Mouse (Mus musculus) neural tube, embryonic 11.5 days (tissue): ENCODE measurements at regions not wholly inside any gene's neighbourhood (a gene's known extent, or its start where the extent isn't known, plus 50 kb on each side); places are given as distances from the start of the nearest gene placed in this dataset.

Experiments used
- ATAC-seq: fragments of 200-750 bp; cut with Nextera tagmentation; 2 replicates; pipeline ENCODE4 v1.8.0; 2017; ENCODE audit warnings: moderate number of reproducible peaks, mild to moderate bottlenecking, moderate TSS enrichment, moderate library complexity; ENCODE audit not compliant: insufficient read depth, low FRiP score, low TSS enrichment
- DNase-seq: peaks from one replicate; pipeline ENCODE4 v3.0.0-alpha.2; 2015; ENCODE audit warnings: low spot score
- H3K27ac ChIP-seq: fragments of 300-500 bp; sonication (generic); 2 replicates; pipeline ENCODE4 v1.5.1; 2014; ENCODE audit warnings: low read depth, mild to moderate bottlenecking, low read length
- H3K27me3 ChIP-seq: fragments of 300-500 bp; sonication (generic); 2 replicates; pipeline ENCODE4 v1.6.1; 2014; ENCODE audit warnings: mild to moderate bottlenecking, low read length, mixed read lengths; ENCODE audit not compliant: control insufficient read depth, insufficient read depth
- H3K36me3 ChIP-seq: fragments of 300-500 bp; sonication (generic); 2 replicates; pipeline ENCODE4 v1.6.1; 2014; ENCODE audit warnings: mild to moderate bottlenecking, low read length, moderate library complexity, mixed read lengths; ENCODE audit not compliant: control insufficient read depth, insufficient read depth
- H3K4me1 ChIP-seq: fragments of 300-500 bp; sonication (generic); 2 replicates; pipeline ENCODE4 v1.6.1; 2014; ENCODE audit warnings: low read length, mixed read lengths; ENCODE audit not compliant: control insufficient read depth, insufficient read depth
- H3K4me2 ChIP-seq: fragments of 300-500 bp; sonication (generic); 2 replicates; pipeline ENCODE4 v1.6.1; 2014; ENCODE audit warnings: low read depth, mild to moderate bottlenecking, moderate library complexity
- H3K4me3 ChIP-seq: fragments of 300-500 bp; sonication (generic); 2 replicates; pipeline ENCODE4 v1.5.1; 2014; ENCODE audit warnings: low read depth, low read length
- H3K9ac ChIP-seq: fragments of 300-500 bp; sonication (generic); 2 replicates; pipeline ENCODE4 v1.6.1; 2014; ENCODE audit warnings: mild to moderate bottlenecking, low read length
- H3K9me3 ChIP-seq: fragments of 300-500 bp; sonication (generic); 2 replicates; pipeline ENCODE4 v1.6.1; 2016; ENCODE audit warnings: low read length; ENCODE audit not compliant: control insufficient read depth
- WGBS: fragments of 180-500 bp; shearing (Covaris S2); extraction: QIAGEN DNeasy Blood & Tissue Kit; methylation state at CpG from one replicate; pipeline ENCODE4 v1.1.7; 2014; 5-methylcytosine and 5-hydroxymethylcytosine counted together

DNA sequence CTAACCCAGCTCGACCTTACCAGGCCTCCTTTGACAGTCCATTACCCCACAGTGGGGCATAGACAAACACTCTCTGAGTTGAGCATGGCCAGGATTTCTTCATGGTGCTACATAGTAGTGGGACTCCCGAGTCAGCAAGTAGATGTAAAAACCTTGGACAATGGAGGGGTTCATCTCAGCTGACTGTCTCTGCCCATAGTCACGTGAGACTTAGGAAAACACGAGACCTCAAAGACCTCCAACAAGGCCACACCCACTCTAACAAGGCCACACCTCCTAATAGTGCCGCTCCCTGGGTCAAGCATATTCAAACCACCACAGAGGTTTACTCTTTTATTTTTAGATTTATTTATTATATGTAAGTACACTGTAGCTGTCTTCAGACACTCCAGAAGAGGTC, 52.5 kb upstream of the Cldn24 start:
- Histone ChIP-seq H3K4me2 (no peak overlapping the region), H3K4me3 (no peak overlapping the region), H3K36me3 (no peaks in the 10 kb centered on the region), H3K9me3 (no peaks in the 10 kb centered on the region), H3K27me3 (no peaks in the 10 kb centered on the region), H3K27ac (no peak overlapping the region), H3K9ac (no peak overlapping the region), H3K4me1 (no peaks in the 10 kb centered on the region)
- DNase-seq (no peak), ATAC-seq (no peak)
- WGBS: 87% methylated on average over 5 of the region's 5 CpGs

DNA sequence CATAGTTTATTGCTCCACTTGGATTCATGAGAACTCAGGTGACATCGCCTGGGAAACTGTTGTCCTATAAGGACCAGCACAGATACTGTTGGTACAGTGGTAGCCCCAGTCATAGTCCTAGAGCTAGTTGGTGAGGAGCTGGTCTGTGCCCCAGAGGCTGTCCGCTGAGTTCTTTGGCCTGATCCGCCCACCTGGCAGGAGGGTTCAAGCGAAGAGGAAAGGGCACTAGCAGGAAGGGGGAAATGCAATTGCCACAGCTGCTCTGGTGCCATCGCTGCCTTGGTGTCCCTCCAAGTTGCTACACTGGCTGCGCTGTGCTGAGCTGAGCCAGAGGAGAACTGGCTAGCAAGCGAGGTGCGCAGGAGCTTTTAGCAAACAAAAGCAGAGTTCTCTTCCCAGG, 53.2 kb upstream of the Cldn24 start:
- Histone ChIP-seq H3K4me3 (no peak overlapping the region), H3K4me2 (no peak overlapping the region), H3K36me3 (no peaks in the 10 kb centered on the region), H3K9me3 (no peaks in the 10 kb centered on the region), H3K27ac (no peak overlapping the region), H3K9ac (no peak overlapping the region), H3K27me3 (no peaks in the 10 kb centered on the region), H3K4me1 (0 out of 2 replicates have a peak, but pooled peaks cover 2% of the 10 kb centered on the region)
- 89% methylated on average over 8 of the region's 8 CpGs for WGBS
- no peak for ATAC-seq
- no peak for DNase-seq

DNA sequence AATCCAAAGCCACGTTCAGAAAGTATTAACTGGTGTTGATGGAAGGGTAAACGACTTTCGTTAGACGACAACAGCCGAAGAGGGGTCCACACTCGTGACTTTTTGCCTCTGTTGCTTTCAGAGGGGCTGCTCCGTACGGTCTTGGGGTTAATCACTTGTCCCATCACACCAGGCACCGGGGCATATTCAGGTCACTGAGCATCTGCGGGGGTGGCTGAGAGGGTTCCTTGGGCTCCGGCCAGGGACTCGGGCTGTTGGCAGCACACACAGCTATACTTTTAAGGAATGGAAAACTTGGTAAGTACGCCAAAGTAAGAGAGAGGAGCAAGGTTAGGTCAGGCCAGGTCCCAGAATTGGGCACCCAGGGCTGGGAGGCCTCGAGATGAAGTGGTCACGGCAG, 50.7 kb upstream of the Cdkn2aip start:
- Histone ChIP-seq H3K36me3 (no peaks in the 10 kb centered on the region), H3K27ac (no peak overlapping the region), H3K9me3 (no peaks in the 10 kb centered on the region), H3K9ac (no peak overlapping the region), H3K4me1 (0 out of 2 replicates have a peak, but pooled peaks cover 2% of the 10 kb centered on the region), H3K27me3 (no peaks in the 10 kb centered on the region), H3K4me2 (no peak overlapping the region), H3K4me3 (no peak overlapping the region)
- DNase-seq (no peak), ATAC-seq (no peak; the same call in 1 of the 2 replicates)
- 44% methylated on average over 15 of the region's 15 CpGs for WGBS

DNA sequence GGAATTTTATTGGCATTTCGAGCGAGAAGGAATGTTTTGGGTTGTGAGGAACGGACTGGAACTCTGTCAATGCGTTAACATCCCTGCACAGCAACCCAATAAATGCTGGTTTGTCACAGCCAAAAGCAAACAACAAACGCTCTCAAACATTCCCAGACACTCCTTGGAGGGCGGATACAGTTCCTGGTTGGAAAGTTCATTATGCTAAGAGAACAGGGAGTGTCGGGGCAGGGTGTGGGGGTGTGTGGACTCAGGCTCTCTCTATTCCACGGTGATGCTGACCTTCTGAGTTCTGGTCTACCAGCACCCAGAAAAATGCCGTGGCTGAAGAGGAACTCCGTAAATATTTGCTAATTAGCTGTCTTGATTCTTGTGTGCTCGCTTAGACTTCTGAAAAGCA, 50.3 kb upstream of the Cdkn2aip start:
- H3K9ac ChIP-seq: no peak overlapping the region
- H3K4me2 ChIP-seq: peak overlapping the region; percentile 3; the same call in 1 of the 2 replicates
- H3K36me3 ChIP-seq: no peaks in the 10 kb centered on the region
- 48% methylated on average over 11 of the region's 11 CpGs for WGBS
- H3K4me3 ChIP-seq: no peak overlapping the region
- H3K27me3 ChIP-seq: no peaks in the 10 kb centered on the region
- DNase-seq (no peak), ATAC-seq (no peak)
- H3K27ac ChIP-seq: no peak overlapping the region
- H3K4me1 ChIP-seq: 0 out of 2 replicates have a peak, but pooled peaks cover 2% of the 10 kb centered on the region
- H3K9me3 ChIP-seq: no peaks in the 10 kb centered on the region
